Mouse (Mus musculus): ENCODE results near the gene Bptf.
"Not testable (repeated sequence)": the region's sequence is repeated elsewhere in the genome, so short reads cannot be mapped to it uniquely, and the experiment has no call there.

Bptf gene

GRCm38 (mm10) chr11:107131749-107132421 is at the start of gene Bptf:
Gene Bptf, minus strand, starts transcription at chr11:107132127.
- DNase-seq (ENCODE audit: low read depth, low spot score): peak; percentile 84

GRCm38 (mm10) chr11:107161215-107161614 is 29.3 kb upstream of the Bptf start:
- DNase-seq (ENCODE audit: low read depth, low spot score): no peak

- DNase-seq (ENCODE audit: low read depth, low spot score): peak; percentile 84
Measured at GRCm38 (mm10) chr11:107159034-107159433, 27.1 kb upstream of the Bptf start.

GRCm38 (mm10) chr11:107156977-107157642 is 25.2 kb upstream of the Bptf start:
- DNase-seq (ENCODE audit: low read depth, low spot score): no peak

GRCm38 (mm10) chr11:107155292-107155691 is 23.4 kb upstream of the Bptf start:
- no peak for DNase-seq (ENCODE audit: low read depth, low spot score)

- peak; percentile 96 for DNase-seq (ENCODE audit: low read depth, low spot score)
Measured at GRCm38 (mm10) chr11:107154431-107154830, 22.5 kb upstream of the Bptf start.

GRCm38 (mm10) chr11:107153645-107154044 is 21.7 kb upstream of the Bptf start:
- DNase-seq (ENCODE audit: low read depth, low spot score): peak; percentile 69

GRCm38 (mm10) chr11:107151809-107152208 is 19.9 kb upstream of the Bptf start:
- peak; percentile 93 for DNase-seq (ENCODE audit: low read depth, low spot score)

- peak; percentile 66 for DNase-seq (ENCODE audit: low read depth, low spot score)
Measured at GRCm38 (mm10) chr11:107143956-107144355, 12.0 kb upstream of the Bptf start.

- DNase-seq (ENCODE audit: low read depth, low spot score): no peak
Measured at GRCm38 (mm10) chr11:107142382-107142781, 10.5 kb upstream of the Bptf start.

GRCm38 (mm10) chr11:107140756-107141155 is 8.8 kb upstream of the Bptf start:
- DNase-seq (ENCODE audit: low read depth, low spot score): peak; percentile 96

- peak; percentile 80 for DNase-seq (ENCODE audit: low read depth, low spot score)
Measured at GRCm38 (mm10) chr11:107138633-107139032, 6.7 kb upstream of the Bptf start.

GRCm38 (mm10) chr11:107137593-107137992 is 5.7 kb upstream of the Bptf start:
- peak; percentile 92 for DNase-seq (ENCODE audit: low read depth, low spot score)

- peak; percentile 54 for DNase-seq (ENCODE audit: low read depth, low spot score)
Measured at GRCm38 (mm10) chr11:107136458-107136857, 4.5 kb upstream of the Bptf start.

GRCm38 (mm10) chr11:107135741-107136140 is 3.8 kb upstream of the Bptf start:
- DNase-seq (ENCODE audit: low read depth, low spot score): peak; percentile 94

- peak; percentile 92 for DNase-seq (ENCODE audit: low read depth, low spot score)
Measured at GRCm38 (mm10) chr11:107132426-107132825, 499 bp upstream of the Bptf start.

GRCm38 (mm10) chr11:107130879-107131748 is 813 bp downstream of the Bptf start:
- DNase-seq (ENCODE audit: low read depth, low spot score): peak; percentile 69

GRCm38 (mm10) chr11:107130221-107130788 is 1.6 kb downstream of the Bptf start:
- DNase-seq (ENCODE audit: low read depth, low spot score): no peak

GRCm38 (mm10) chr11:107129641-107130040 is 2.3 kb downstream of the Bptf start:
- no peak for DNase-seq (ENCODE audit: low read depth, low spot score)

- not testable (repeated sequence) for DNase-seq (ENCODE audit: low read depth, low spot score)
Measured at GRCm38 (mm10) chr11:107126716-107127115, 5.2 kb downstream of the Bptf start.

GRCm38 (mm10) chr11:107125011-107125410 is 6.9 kb downstream of the Bptf start:
- DNase-seq (ENCODE audit: low read depth, low spot score): no peak

- no peak for DNase-seq (ENCODE audit: low read depth, low spot score)
Measured at GRCm38 (mm10) chr11:107124327-107124731, 7.6 kb downstream of the Bptf start.

All from R1 (cell line).